Mouse (Mus musculus) MEL (cell line): ENCODE data around the gene Cx3cr1. TPM values are rescaled to one million over a fixed set of nuclear protein-coding genes. Genes with fewer than 3 reads are reported as not detected.

Experiments used
- DNase-seq: peaks from one replicate; pipeline ENCODE4 v3.0.0; 2011; ENCODE audit warnings: low read depth, low spot score
- H3K27ac ChIP-seq: 2 replicates; pipeline ENCODE4 v1.5.1; 2012; ENCODE audit warnings: low read depth, mild to moderate bottlenecking, control low read depth, low read length, moderate library complexity; ENCODE audit not compliant: control insufficient read depth
- H3K27me3 ChIP-seq, 2 experiments: fragments of 150-350 bp in 1 of 2; sonication (generic) in 1 of 2; 2 replicates each; pipeline ENCODE4 v1.6.1; 2012; ENCODE audit warnings: low read length in 2 of 2, mild to moderate bottlenecking in 2 of 2, improper control_type of control experiment in 1 of 2, moderate library complexity in 1 of 2; ENCODE audit not compliant: insufficient read depth in 2 of 2, control insufficient read depth in 1 of 2
- H3K36me3 ChIP-seq, 2 experiments: 2 replicates each; pipeline ENCODE4 v1.6.1; 2012 to 2014; ENCODE audit warnings: low read length in 2 of 2, improper control_type of control experiment in 1 of 2, inconsistent platforms in 1 of 2, mild to moderate bottlenecking in 1 of 2; ENCODE audit not compliant: insufficient read depth in 2 of 2, control insufficient read depth in 1 of 2
- H3K4me1 ChIP-seq, 2 experiments: fragments of 150-350 bp in 1 of 2; sonication (generic) in 1 of 2; 2 replicates each; pipeline ENCODE4 v1.6.1; 2012; ENCODE audit warnings: low read length in 2 of 2, improper control_type of control experiment in 1 of 2, mild to moderate bottlenecking in 1 of 2; ENCODE audit not compliant: insufficient read depth in 2 of 2, control insufficient read depth in 1 of 2
- H3K4me3 ChIP-seq, 2 experiments: fragments of 150-350 bp in 1 of 2; sonication (generic) in 1 of 2; 2 replicates each; pipeline ENCODE4 v1.5.1; 2012; ENCODE audit warnings: low read depth in 2 of 2, low read length in 2 of 2, mild to moderate bottlenecking in 2 of 2, moderate library complexity in 2 of 2, control low read depth in 1 of 2, improper control_type of control experiment in 1 of 2; ENCODE audit not compliant: control insufficient read depth in 1 of 2, insufficient read depth in 1 of 2
- H3K79me2 ChIP-seq: 2 replicates; pipeline ENCODE4 v1.6.1; 2012; ENCODE audit warnings: mild to moderate bottlenecking, low read length, moderate library complexity; ENCODE audit not compliant: control insufficient read depth, poor library complexity, insufficient read depth
- H3K9ac ChIP-seq: 2 replicates; pipeline ENCODE4 v1.6.1; 2012; ENCODE audit warnings: low read depth, mild to moderate bottlenecking, control low read depth, low read length, moderate library complexity; ENCODE audit not compliant: control insufficient read depth, poor library complexity, severe bottlenecking
- H3K9me3 ChIP-seq: fragments of 150-350 bp; sonication (generic); replicated peaks from 2 replicates; pipeline ENCODE4 v1.6.1; 2012; ENCODE audit warnings: mild to moderate bottlenecking, low read length, improper control_type of control experiment, moderate library complexity; ENCODE audit not compliant: insufficient read depth
- CHD2 ChIP-seq: IDR thresholded peaks from 2 replicates; pipeline ENCODE4 v1.6.1; 2011; ENCODE audit warnings: low read length, improper control_type of control experiment
- ETS1 ChIP-seq: IDR thresholded peaks from 2 replicates; pipeline ENCODE4 v1.6.1; 2012; ENCODE audit warnings: low read depth, mild to moderate bottlenecking, inconsistent platforms, low read length, improper control_type of control experiment, moderate library complexity
- GABPA ChIP-seq: IDR thresholded peaks from 2 replicates; pipeline ENCODE4 v1.6.1; 2012; ENCODE audit warnings: low read depth, mild to moderate bottlenecking, inconsistent platforms, low read length, improper control_type of control experiment, moderate library complexity
- JUND ChIP-seq: IDR thresholded peaks from 2 replicates; pipeline ENCODE4 v1.6.1; 2011; ENCODE audit warnings: low read depth, mild to moderate bottlenecking, improper control_type of control experiment, low read length
- KAT2A ChIP-seq: conservative IDR thresholded peaks from 2 replicates; pipeline ENCODE4 v1.6.1; 2012; ENCODE audit warnings: low read depth, low read length, improper control_type of control experiment, inconsistent platforms
- MAZ ChIP-seq: IDR thresholded peaks from 2 replicates; pipeline ENCODE4 v1.6.1; 2012; ENCODE audit warnings: low read depth, mild to moderate bottlenecking, inconsistent platforms, low read length, improper control_type of control experiment
- POLR2A ChIP-seq, 2 experiments: IDR thresholded peaks; 2 replicates each; pipeline ENCODE4 v1.6.1; 2011 to 2012; ENCODE audit warnings: low read length in 2 of 2, mild to moderate bottlenecking in 2 of 2, control low read depth in 1 of 2, improper control_type of control experiment in 1 of 2, low read depth in 1 of 2, moderate library complexity in 1 of 2; ENCODE audit not compliant: control insufficient read depth in 1 of 2, insufficient read depth in 1 of 2, poor library complexity in 1 of 2
- POLR2AphosphoS5 ChIP-seq: IDR thresholded peaks from 2 replicates; pipeline ENCODE4 v1.6.1; 2012; ENCODE audit warnings: low read depth, borderline replicate concordance, mild to moderate bottlenecking, inconsistent platforms, low read length, moderate library complexity, mixed read lengths
- RAD21 ChIP-seq: IDR thresholded peaks from 2 replicates; pipeline ENCODE4 v1.6.1; 2011; ENCODE audit warnings: mild to moderate bottlenecking, low read depth, low read length, improper control_type of control experiment
- RCOR1 ChIP-seq: IDR thresholded peaks from 2 replicates; pipeline ENCODE4 v1.6.1; 2012; ENCODE audit warnings: low read depth, mild to moderate bottlenecking, inconsistent platforms, low read length, improper control_type of control experiment
- SIN3A ChIP-seq: IDR thresholded peaks from 2 replicates; pipeline ENCODE4 v1.6.1; 2012; ENCODE audit warnings: low read length, improper control_type of control experiment, inconsistent platforms
- SMC3 ChIP-seq: IDR thresholded peaks from 2 replicates; pipeline ENCODE4 v1.6.1; 2011; ENCODE audit warnings: low read depth, low read length, improper control_type of control experiment
- TAL1 ChIP-seq: IDR thresholded peaks from 2 replicates; pipeline ENCODE4 v1.6.1; 2012; ENCODE audit warnings: mild to moderate bottlenecking, inconsistent platforms, low read length, moderate library complexity, mixed read lengths
- TCF12 ChIP-seq: IDR thresholded peaks from 2 replicates; pipeline ENCODE4 v1.6.1; 2014; ENCODE audit warnings: low read depth, mild to moderate bottlenecking, inconsistent platforms, low read length, improper control_type of control experiment, moderate library complexity
- ZMIZ1 ChIP-seq: IDR thresholded peaks from 2 replicates; pipeline ENCODE4 v1.6.1; 2012; ENCODE audit warnings: low read depth, mild to moderate bottlenecking, inconsistent platforms, low read length, improper control_type of control experiment, moderate library complexity
- polyA plus RNA-seq, 2 experiments: library from polyadenylated mRNA; stranded (reverse) in 1 of 2; unstranded in 1 of 2; fragments of >175 nt in 1 of 2; fragments of >200 nt in 1 of 2; gene quantifications; 2 replicates each; pipeline versions ENCODE4 v1.2.1 to v1.2.4; 2012; ENCODE audit warnings: low replicate concordance in 2 of 2, low read depth in 1 of 2; ENCODE audit not compliant: insufficient read length in 2 of 2, insufficient read depth in 1 of 2, missing spikeins in 1 of 2
- total RNA-seq: library from RNA; depleted of rRNA; stranded (reverse); fragments of 300-350 nt; gene quantifications from 2 replicates; pipeline ENCODE4 v1.2.3, GENCODE M21; 2012

Gene Cx3cr1
- total and polyA plus RNA-seq, 3 experiments: not detected

GRCm38 (mm10) chr9:119932358-119932757 lies 137.3 kb downstream of the Cx3cr1 start:
- Histone ChIP-seq H3K27me3 (no peaks in the 10 kb centered on the region), H3K4me3 (no peak overlapping the region), H3K36me3 (peaks cover 0 to 3% of the 10 kb centered on the region in 2 experiments; a peak in 3 of 4 replicates), H3K27ac (no peak overlapping the region), H3K79me2 (peaks cover 12% of the 10 kb centered on the region), H3K4me1 (peaks cover 0 to 2% of the 10 kb centered on the region in 2 experiments; a peak in 1 of 4 replicates), H3K9ac (no peak overlapping the region), H3K9me3 (no peaks in the 10 kb centered on the region)
- DNase-seq: no peak
- TF ChIP-seq SIN3A: no peak
- no peak for TF ChIP-seq RAD21
- TF ChIP-seq POLR2AphosphoS5: no peak
- TF ChIP-seq JUND: no peak
- TF ChIP-seq SMC3: no peak
- no peak for TF ChIP-seq TAL1
- TF ChIP-seq ZMIZ1: no peak
- TF ChIP-seq KAT2A: no peak
- no peak for TF ChIP-seq ETS1
- TF ChIP-seq CHD2: no peak

GRCm38 (mm10) chr9:119926497-119926896 lies 143.2 kb downstream of the Cx3cr1 start:
- H3K9me3 ChIP-seq: no peaks in the 10 kb centered on the region
- DNase-seq: no peak
- H3K9ac ChIP-seq: no peak overlapping the region
- H3K4me1 ChIP-seq: no peaks in the 10 kb centered on the region
- H3K27me3 ChIP-seq: no peaks in the 10 kb centered on the region
- H3K79me2 ChIP-seq: no peaks in the 10 kb centered on the region
- H3K4me3 ChIP-seq: no peak overlapping the region
- TF ChIP-seq TCF12 (no peak), RAD21 (no peak), MAZ (no peak), GABPA (no peak)
- H3K27ac ChIP-seq: no peak overlapping the region
- peaks cover 0 to 2% of the 10 kb centered on the region in 2 experiments; a peak in 2 of 4 replicates for H3K36me3 ChIP-seq

- DNase-seq: no peak
- Histone ChIP-seq H3K9ac (no peak overlapping the region), H3K9me3 (no peaks in the 10 kb centered on the region), H3K27ac (no peak overlapping the region)
- TF ChIP-seq RCOR1 (no peak), POLR2A (IDR thresholded peaks at IDR 0.05; ENCODE audit: control insufficient read depth in 1 of 2, insufficient read depth in 1 of 2, low read depth in 1 of 2, low read length in 2 of 2, poor library complexity in 1 of 2) (0 out of 4 replicates have a peak, but pooled peaks of 1 of the 2 experiments have one; percentile 1)
- TF ChIP-seq, all 39 proteins: peak for 1
- Histone ChIP-seq H3K4me1 (no peaks in the 10 kb centered on the region), H3K4me3 (no peak overlapping the region), H3K36me3 (peaks cover 0 to 2% of the 10 kb centered on the region in 2 experiments; a peak in 2 of 4 replicates), H3K79me2 (no peaks in the 10 kb centered on the region), H3K27me3 (no peaks in the 10 kb centered on the region)
Measured at GRCm38 (mm10) chr9:119925729-119926128, 143.9 kb downstream of the Cx3cr1 start.
